Mouse (Mus musculus) frontal cortex, postnatal 25 days (tissue): Measurements from ENCODE around the gene Nbl1.

Source experiments
- DNase-seq, 2 experiments: peaks; one replicate each; pipeline ENCODE4 v3.0.0; 2022; ENCODE audit warnings: low spot score in 2 of 2

Gene Nbl1

GRCm38 (mm10) chr4:139064831-139065230 is 28.0 kb downstream of the Nbl1 start:
- DNase-seq = no peak

- DNase-seq = no peak
Observed at GRCm38 (mm10) chr4:139059569-139059968, 33.2 kb downstream of the Nbl1 start.

GRCm38 (mm10) chr4:139058029-139058428 is 34.8 kb downstream of the Nbl1 start:
- DNase-seq = no peak

- DNase-seq = no peak
Observed at GRCm38 (mm10) chr4:139057291-139057690, 35.5 kb downstream of the Nbl1 start.

GRCm38 (mm10) chr4:139055744-139056143 is 37.0 kb downstream of the Nbl1 start:
- no peak for DNase-seq

GRCm38 (mm10) chr4:139055336-139055735 is 37.5 kb downstream of the Nbl1 start:
- DNase-seq = no peak

GRCm38 (mm10) chr4:139054300-139054923 is 38.4 kb downstream of the Nbl1 start:
- DNase-seq = peak in 1 of 2 experiments; percentile 46

- no peak for DNase-seq
Observed at GRCm38 (mm10) chr4:139053391-139053790, 39.4 kb downstream of the Nbl1 start.

GRCm38 (mm10) chr4:139052796-139053195 is 40.0 kb downstream of the Nbl1 start:
- DNase-seq = no peak

GRCm38 (mm10) chr4:139048518-139048917 is 44.3 kb downstream of the Nbl1 start:
- DNase-seq = no peak

GRCm38 (mm10) chr4:139046354-139046753 is 46.4 kb downstream of the Nbl1 start:
- DNase-seq = no peak

GRCm38 (mm10) chr4:139044566-139044965 is 48.2 kb downstream of the Nbl1 start:
- DNase-seq = no peak

GRCm38 (mm10) chr4:139043600-139043999 is 49.2 kb downstream of the Nbl1 start:
- no peak for DNase-seq

GRCm38 (mm10) chr4:139042611-139043010 is 50.2 kb downstream of the Nbl1 start:
- DNase-seq = no peak

- DNase-seq = no peak
Observed at GRCm38 (mm10) chr4:139040084-139040839, 52.5 kb downstream of the Nbl1 start.

GRCm38 (mm10) chr4:139037795-139038607 is 54.8 kb downstream of the Nbl1 start:
- no peak for DNase-seq

- DNase-seq = no peak
Observed at GRCm38 (mm10) chr4:139035799-139036198, 57.0 kb downstream of the Nbl1 start.

- DNase-seq = no peak
Observed at GRCm38 (mm10) chr4:139034942-139035341, 57.9 kb downstream of the Nbl1 start.

GRCm38 (mm10) chr4:139034540-139034939 is 58.3 kb downstream of the Nbl1 start:
- DNase-seq = no peak

GRCm38 (mm10) chr4:139034010-139034367 is 58.8 kb downstream of the Nbl1 start:
- no peak for DNase-seq

GRCm38 (mm10) chr4:139033263-139034009 is 59.4 kb downstream of the Nbl1 start:
- no peak for DNase-seq

GRCm38 (mm10) chr4:139032521-139032920 is 60.3 kb downstream of the Nbl1 start:
- no peak for DNase-seq
